Mouse (Mus musculus): ENCODE measurements at regions not wholly inside any gene's neighbourhood (a gene's known extent, or its start where the extent isn't known, plus 50 kb on each side); places are given as distances from the start of the nearest gene placed in this dataset.
A peak's percentile ranks its signal among the peaks of the same experiment; 100 is the strongest.

DNA sequence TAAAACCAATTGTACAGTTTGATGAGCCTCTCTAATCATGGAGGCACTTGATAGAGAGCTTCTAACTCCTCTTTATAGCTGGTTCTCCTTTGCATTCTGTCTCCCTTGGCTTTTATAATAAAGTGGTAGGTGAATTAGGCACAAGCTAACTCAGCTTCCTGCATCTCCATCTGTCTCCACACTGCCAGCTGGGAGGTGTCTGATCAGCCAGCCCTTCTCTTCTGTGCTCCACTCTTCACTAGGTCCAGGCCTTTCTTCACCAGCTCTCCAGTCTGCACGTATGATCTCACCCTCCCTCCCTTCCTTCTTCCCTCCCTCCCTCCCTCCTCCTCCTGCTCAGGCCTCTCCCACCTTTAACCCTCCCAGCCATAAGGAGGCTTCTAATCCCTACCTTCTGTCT, 136.2 kb downstream of the Rchy1 start:
- DNase-seq (ENCODE audit: low read depth, low spot score) = no peak

DNA sequence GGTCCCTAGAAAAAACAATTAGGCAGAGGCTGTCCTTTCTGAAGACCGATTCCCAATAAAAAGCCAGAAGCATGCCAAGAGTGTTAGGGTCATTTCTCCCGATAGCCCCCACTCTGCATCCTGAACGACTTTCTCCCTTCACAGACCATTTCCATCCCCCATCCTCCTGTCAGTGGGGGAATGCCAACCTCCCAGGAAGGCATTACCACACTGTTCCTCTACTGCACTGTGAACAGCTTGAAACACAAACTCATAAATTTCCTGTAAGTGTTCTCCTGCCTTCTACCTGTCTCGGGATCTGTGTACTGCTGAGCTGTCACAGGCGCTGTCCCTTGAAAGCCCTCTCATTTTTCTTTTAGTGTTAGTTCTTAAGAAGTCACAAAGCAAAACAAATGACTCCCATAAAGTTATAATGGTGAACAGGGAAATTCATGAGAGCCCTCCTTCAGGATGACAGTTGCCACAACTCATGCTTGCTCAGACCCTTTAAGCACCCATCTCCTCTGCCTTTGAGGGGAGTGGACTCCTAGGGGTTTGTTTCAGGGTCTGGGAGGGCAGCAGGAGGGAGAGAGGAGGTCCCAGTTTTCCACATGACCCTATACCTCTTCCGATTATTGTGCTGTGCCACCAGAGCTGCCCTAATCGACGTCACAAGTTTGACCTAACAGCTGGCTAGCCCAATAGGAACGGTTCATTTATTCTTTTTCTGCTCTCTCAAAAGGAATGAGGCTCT, 139.9 kb downstream of the Rchy1 start:
- DNase-seq (ENCODE audit: low read depth, low spot score) = no peak

DNA sequence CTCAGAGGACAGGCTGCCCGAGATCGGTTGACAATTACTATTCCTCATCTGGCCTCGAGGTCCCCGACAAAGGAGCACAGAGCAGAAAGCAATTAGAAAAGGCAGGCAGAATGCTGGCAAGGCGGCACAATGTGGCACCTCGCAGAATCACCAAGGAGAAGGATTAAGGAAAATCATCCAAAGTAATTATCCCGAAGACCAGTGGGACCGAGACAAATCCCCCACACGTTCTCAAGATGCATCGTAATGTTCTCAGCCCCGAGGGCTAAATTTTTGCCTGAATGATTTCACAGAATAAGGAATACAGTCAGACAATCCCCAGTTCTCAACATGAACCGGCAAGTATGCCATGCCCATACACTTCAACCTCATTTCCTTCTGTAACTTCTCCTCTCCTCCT, 144.1 kb downstream of the Rchy1 start:
- no peak for DNase-seq (ENCODE audit: low read depth, low spot score)

DNA sequence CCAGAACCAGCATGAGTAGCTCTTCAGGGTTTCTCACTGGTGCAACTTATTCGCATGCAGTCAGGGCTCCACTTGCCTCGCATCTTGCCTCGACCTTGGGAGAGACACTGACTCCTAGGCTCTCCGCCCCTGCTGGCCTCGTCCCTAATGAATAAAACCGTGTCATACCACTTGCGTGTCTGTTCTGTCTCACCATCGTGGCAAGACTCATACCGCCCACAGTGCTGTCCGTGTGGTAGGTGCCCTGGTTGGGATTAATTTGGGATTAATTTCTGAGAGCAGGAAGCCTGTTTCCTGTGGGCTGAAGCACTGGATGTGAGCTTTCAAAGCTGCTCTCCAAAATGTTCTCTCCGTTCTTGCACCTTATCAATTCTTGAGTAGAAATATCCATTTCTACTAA, 144.7 kb downstream of the Rchy1 start:
- DNase-seq (ENCODE audit: low read depth, low spot score) = no peak

DNA sequence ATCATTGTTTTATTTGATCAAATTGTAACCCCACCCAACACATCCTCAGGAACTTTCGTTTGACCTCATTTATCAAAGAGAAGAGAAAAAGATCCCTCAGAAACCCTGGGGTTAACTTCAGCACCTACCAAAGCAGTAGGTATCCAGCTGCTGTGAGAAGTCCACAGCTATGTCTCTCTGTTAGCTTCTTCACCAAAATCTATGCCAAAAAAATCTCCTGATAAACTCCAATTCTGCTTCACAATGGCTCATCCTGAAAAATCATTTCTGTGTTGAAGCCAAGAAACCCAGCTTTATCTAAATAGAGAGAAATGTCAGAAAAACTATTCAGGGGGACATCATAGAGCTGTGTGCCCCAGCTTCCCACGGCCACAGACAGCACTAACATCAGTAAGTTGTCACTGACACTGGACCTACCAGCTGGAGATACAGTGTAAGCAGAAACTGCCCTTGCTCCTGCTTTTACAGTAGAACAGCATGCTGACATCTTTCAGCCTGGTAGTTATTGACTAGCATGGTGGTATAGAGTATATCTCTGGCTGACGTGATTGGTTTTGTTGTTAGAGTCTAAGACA, 146.4 kb downstream of the Rchy1 start:
- DNase-seq (ENCODE audit: low read depth, low spot score) = no peak

DNA sequence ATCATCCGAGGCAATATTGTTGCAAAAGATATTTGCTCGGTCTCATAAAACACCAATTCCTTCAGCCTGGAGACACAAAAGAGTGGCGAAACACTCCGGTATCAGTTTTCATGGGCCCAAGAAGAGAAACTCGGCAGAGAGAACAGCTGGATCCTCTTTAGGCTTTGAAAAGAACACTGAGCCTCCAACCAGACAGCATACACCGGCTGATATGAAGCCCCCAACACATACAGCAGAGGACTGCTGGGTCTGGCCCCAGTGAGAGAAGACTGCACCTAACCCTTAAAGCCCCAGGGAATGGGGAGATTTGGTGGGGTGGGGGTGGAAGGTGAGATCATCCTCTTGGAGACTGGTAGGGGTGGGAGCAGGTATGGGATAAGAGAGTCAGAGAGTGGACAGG, 147.9 kb downstream of the Rchy1 start:
- DNase-seq (ENCODE audit: low read depth, low spot score) = no peak

DNA sequence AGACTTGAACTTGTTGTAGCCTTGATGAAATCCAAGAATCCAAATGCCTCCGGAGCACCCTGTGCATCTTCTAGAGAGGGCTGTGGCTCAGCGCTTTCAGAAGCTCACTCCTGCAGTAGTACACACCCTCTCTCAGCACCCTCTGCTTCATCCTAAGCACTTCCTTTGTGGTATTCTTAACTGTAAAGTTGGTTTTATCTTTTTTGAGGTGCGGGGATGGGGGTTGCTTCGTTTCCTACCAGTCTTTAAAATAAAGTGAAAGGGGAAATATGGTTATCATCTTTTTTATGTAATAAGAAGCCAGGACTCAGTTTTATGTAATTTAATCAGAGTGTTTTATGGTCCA, 148.5 kb downstream of the Rchy1 start:
- no peak for DNase-seq (ENCODE audit: low read depth, low spot score)

DNA sequence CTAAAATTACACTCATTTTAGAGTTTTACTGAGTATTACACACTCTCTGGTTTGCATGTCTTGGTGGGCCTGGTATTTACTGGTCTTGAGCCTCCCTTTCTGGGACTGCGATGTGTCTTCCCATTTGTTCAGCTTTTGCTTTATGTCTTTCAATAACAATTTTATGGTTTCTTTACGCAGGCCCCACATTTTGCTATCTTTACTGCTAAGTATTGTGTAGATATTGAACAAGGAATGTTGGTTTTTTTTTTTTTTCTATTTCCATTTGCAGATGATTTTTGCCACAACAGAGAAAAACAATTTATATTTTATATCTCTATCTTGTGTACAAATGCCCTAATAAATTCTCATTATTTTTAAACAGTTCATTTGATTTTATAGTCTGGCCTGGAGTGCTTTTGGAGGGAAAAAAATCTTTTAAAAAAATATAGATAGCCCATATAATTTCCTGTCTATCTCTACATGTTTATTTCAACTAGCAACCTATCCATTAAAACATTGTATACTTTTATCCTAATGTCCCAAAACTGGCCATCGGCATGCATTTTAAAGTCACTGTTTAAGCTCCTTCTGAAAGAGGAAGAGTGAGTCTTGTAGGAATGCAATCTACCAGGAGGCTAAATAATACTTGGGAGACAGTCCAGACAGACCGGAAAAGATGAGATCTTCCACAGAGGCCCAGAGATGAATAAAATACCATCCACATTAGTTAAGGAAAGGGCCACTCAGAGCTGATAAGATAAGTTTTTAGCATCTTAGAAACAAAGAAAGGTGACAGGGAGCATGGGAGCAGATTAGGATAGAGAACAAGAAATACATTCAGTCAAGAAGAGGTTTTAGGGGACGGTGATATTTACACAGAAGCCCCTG, 149.1 kb downstream of the Rchy1 start:
- DNase-seq (ENCODE audit: low read depth, low spot score) = no peak

GRCm38 (mm10) chr5:91807070-91808065, 155.5 kb downstream of the Rchy1 start:
- DNase-seq (ENCODE audit: low read depth, low spot score) = no peak

DNA sequence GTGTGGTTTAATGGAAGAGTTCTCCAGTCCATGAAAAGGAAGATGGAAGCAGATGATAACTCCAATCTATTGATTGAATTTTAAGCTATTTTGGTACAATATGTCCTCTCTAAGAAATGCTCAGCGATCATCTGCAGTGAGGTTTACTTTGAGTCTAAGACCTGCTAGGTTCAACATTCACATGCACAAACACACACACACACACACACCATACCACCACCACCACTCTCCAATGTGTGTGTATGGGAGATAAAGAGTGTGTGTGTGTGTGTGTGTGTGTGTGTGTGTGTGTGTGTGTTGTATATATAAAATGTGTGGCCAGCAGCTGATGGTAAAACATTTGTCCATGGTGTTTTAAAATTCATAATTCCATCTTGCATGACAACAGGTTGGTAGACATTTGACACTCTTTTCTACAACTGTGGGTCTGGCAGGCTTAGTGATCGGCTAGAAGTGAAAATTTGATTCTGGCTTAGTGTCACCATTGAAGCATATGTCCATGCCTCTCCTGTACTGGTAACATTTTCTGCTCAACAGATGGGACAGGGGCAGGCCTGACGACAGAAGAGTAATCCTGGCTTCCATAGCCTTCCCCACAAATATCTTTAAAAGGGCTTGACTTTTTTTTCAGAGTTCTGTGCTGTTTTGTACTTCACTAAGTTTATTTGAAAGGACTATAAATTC, 161.4 kb downstream of the Rchy1 start:
- DNase-seq (ENCODE audit: low read depth, low spot score) = no peak

GRCm38 (mm10) chr5:91797362-91797761, 165.5 kb downstream of the Rchy1 start:
- no peak for DNase-seq (ENCODE audit: low read depth, low spot score)

- DNase-seq (ENCODE audit: low read depth, low spot score) = no peak
These were observed 170.1 kb downstream of the Rchy1 start for GRCm38 (mm10) chr5:91792732-91793131.

DNA sequence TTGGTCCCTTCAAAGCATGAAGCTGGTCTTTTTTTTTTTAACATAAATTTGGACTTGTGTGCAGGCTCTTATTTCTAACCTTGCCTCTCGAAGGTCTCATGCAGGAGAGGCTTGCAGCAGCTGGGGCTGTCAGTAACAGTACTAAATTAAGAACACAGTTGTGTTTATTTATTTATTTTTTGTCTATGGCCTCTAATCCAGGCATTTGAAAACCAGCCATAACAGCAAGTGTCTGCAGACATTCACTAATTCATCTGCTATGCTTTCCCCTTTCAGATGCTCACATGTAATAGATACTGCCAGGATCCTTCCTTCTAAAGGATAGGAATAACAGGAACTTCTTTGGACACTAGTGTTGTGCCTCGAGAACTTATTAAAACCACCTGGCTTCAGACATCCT, 172.5 kb downstream of the Rchy1 start:
- DNase-seq (ENCODE audit: low read depth, low spot score) = peak; percentile 19

- no peak for DNase-seq (ENCODE audit: low read depth, low spot score)
These were observed 178.9 kb downstream of the Rchy1 start for GRCm38 (mm10) chr5:91783966-91784365.

DNA sequence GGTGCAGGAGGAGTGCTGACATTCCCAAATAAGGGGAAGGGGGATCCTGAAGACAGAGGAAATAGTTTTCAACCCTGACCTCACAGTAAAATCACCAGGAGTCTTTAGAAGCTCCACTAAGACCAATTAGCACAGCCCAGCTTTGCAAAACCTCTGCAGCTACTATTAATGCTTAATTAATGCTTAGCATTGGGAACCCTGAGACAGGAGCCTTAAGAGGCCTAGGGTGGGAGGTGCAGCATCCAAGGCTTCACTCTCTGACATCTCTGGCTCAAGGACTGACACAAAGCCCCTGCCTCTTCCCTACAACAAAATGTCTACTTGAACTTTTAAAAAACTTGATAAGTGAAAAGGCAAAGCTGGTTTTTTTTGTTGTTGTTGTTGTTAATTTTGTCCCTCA, 185.9 kb downstream of the Rchy1 start:
- no peak for DNase-seq (ENCODE audit: low read depth, low spot score)

- DNase-seq (ENCODE audit: low read depth, low spot score) = no peak
These were observed 188.8 kb downstream of the Rchy1 start for GRCm38 (mm10) chr5:91774065-91774464.

DNA sequence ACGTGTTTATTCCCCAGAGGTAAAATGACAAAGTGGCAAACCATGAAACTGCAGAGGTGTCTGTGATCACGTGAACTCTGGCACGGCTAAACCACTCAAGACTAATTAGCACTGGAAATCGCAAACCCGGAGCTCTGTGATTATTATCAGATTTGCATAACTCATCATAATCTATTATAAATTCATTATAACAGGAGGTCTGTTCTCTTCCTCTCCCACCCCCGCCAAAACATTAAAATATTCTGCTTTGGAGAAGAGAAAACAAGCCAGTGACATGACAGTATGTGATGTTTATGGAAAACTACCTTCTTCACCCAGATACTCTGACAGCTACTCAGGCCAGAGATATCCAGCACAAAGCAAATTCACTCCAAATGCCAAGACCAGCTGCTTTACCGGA, 195.0 kb downstream of the Rchy1 start:
- DNase-seq (ENCODE audit: low read depth, low spot score) = no peak

DNA sequence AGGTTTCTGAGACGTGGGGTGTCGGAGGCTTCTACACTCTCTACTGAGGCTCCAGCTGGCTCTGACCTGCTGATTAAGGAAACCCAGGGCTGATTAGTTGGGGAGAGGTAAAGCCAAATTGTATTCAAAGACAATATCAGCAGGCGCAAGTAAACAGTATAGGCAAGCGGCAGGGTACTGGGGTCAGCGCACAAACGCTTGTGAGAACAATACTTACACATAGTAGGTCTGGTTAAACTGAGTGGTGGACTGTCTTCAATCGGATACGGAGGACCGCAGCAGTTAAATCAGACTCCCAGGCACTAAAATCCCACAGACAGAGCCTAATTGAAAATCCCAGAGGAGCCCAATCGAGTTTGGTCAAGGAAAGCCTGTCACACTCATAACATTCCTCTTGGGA, 195.8 kb downstream of the Rchy1 start:
- DNase-seq (ENCODE audit: low read depth, low spot score) = no peak

GRCm38 (mm10) chr5:91764621-91765020, 198.2 kb downstream of the Rchy1 start:
- no peak for DNase-seq (ENCODE audit: low read depth, low spot score)

DNA sequence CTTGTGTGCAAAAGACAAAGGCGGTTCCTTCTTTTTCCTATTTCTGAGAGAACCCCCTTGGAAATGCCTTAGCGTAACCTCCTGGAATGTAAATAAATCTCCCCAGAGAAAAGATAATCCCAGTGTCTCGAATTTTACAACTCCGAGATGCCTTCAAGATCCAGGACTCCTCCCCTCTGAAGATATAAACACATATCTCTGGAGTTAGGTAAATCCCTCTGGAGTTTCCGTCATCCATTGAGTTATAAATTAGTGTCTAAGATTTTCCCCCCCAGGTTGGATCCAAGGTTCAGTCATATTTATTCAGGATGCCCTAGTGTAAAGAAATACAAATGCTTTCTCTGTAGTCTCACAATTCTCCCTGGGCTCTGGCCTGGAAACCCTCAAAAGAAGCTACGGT, 200.3 kb downstream of the Rchy1 start:
- no peak for DNase-seq (ENCODE audit: low read depth, low spot score)

DNA sequence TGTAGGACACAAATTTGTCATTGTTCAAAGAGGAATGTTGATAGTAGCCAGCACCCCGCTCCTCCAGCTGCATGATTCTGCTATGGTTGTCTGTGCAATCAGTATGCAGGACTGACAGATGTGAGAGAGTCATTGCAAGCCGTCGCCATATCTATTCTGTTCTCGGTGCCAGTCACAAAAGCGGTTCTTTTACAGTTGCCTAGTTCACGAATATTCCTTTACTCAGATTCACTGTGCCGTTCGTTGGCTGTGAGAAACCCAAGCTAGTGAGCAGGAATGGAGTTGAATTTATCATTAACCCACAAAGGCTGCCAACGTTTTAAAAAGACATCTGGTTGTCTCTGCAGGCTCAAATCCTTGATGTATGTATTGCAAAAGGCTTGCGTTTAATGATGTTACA, 206.9 kb downstream of the Rchy1 start:
- DNase-seq (ENCODE audit: low read depth, low spot score) = no peak
